Mouse (Mus musculus): ENCODE results near the gene Tank.

Tank gene

GRCm38 (mm10) chr2:61579501-61579990 is 1.2 kb downstream of the Tank start:
- intact Hi-C loops (cut with DNase I), result no loop called here

- intact Hi-C loops (cut with DNase I), result no loop called here
Measured at GRCm38 (mm10) chr2:61580091-61580490, 1.7 kb downstream of the Tank start.

GRCm38 (mm10) chr2:61580555-61581080 is 2.2 kb downstream of the Tank start:
- intact Hi-C loops (cut with DNase I), result no loop called here

- intact Hi-C loops (cut with DNase I), result no loop called here
Measured at GRCm38 (mm10) chr2:61582578-61583315, 4.4 kb downstream of the Tank start.

GRCm38 (mm10) chr2:61585447-61585846 is 7.1 kb downstream of the Tank start:
- intact Hi-C loops (cut with DNase I), result no loop called here

- intact Hi-C loops (cut with DNase I), result no loop called here
Measured at GRCm38 (mm10) chr2:61586166-61586565, 7.8 kb downstream of the Tank start.

- intact Hi-C loops (cut with DNase I), result no loop called here
Measured at GRCm38 (mm10) chr2:61590751-61591150, 12.4 kb downstream of the Tank start.

- intact Hi-C loops (cut with DNase I), result no loop called here
Measured at GRCm38 (mm10) chr2:61592095-61592494, 13.7 kb downstream of the Tank start.

- intact Hi-C loops (cut with DNase I), result no loop called here
Measured at GRCm38 (mm10) chr2:61592699-61593029, 14.3 kb downstream of the Tank start.

GRCm38 (mm10) chr2:61593030-61593811 is 14.8 kb downstream of the Tank start:
- intact Hi-C loops (cut with DNase I), result no loop called here

GRCm38 (mm10) chr2:61593871-61594304 is 15.5 kb downstream of the Tank start:
- intact Hi-C loops (cut with DNase I), result no loop called here

GRCm38 (mm10) chr2:61599730-61600129 is 21.3 kb downstream of the Tank start:
- intact Hi-C loops (cut with DNase I), result no loop called here

GRCm38 (mm10) chr2:61603461-61603860 is 25.1 kb downstream of the Tank start:
- intact Hi-C loops (cut with DNase I), result no loop called here

- intact Hi-C loops (cut with DNase I), result no loop called here
Measured at GRCm38 (mm10) chr2:61606942-61607341, 28.6 kb downstream of the Tank start.

- intact Hi-C loops (cut with DNase I), result no loop called here
Measured at GRCm38 (mm10) chr2:61623996-61624395, 45.6 kb downstream of the Tank start.

- intact Hi-C loops (cut with DNase I), result no loop called here
Measured at GRCm38 (mm10) chr2:61630864-61631555, 52.6 kb downstream of the Tank start.

- intact Hi-C loops (cut with DNase I), result no loop called here
Measured at GRCm38 (mm10) chr2:61635099-61635498, 56.7 kb downstream of the Tank start.

GRCm38 (mm10) chr2:61638182-61638581 is 59.8 kb downstream of the Tank start:
- intact Hi-C loops (cut with DNase I), result no loop called here

- intact Hi-C loops (cut with DNase I), result loop anchor here (5.0 to 10.0 kb wide), 2 partner anchors 325 to 642 kb away; no protein-coding TSS in a partner anchor
Measured at GRCm38 (mm10) chr2:61642452-61643368, 64.3 kb downstream of the Tank start.

- intact Hi-C loops (cut with DNase I), result no loop called here
Measured at GRCm38 (mm10) chr2:61651206-61651605, 72.8 kb downstream of the Tank start.

- intact Hi-C loops (cut with DNase I), result no loop called here
Measured at GRCm38 (mm10) chr2:61651640-61652039, 73.3 kb downstream of the Tank start.
